Mouse (Mus musculus) embryonic facial prominence, embryonic 11.5 days (tissue): Measurements from ENCODE around the gene Obp2a. TPM values are rescaled to one million over a fixed set of nuclear protein-coding genes. Genes with fewer than 3 reads are reported as not detected.
"Not testable (repeated sequence)": the region's sequence is repeated elsewhere in the genome, so short reads cannot be mapped to it uniquely, and the experiment has no call there.

Source experiments
- ATAC-seq: fragments of 200-750 bp; cut with Nextera tagmentation; replicated peaks from 2 replicates; pipeline ENCODE4 v1.8.0; 2017; ENCODE audit warnings: low read depth; ENCODE audit not compliant: insufficient number of reproducible peaks, low FRiP score, low TSS enrichment
- DNase-seq: peaks from one replicate; pipeline ENCODE4 v3.0.0-alpha.2; 2015; ENCODE audit warnings: low spot score
- H3K27ac ChIP-seq: fragments of 300-500 bp; sonication (generic); replicated peaks from 2 replicates; pipeline ENCODE4 v1.5.1; 2014; ENCODE audit warnings: mild to moderate bottlenecking, low read depth, low read length, control low read depth
- H3K27me3 ChIP-seq: fragments of 300-500 bp; sonication (generic); 2 replicates; pipeline ENCODE4 v1.6.1; 2014; ENCODE audit warnings: mild to moderate bottlenecking, low read length, moderate library complexity, mixed read lengths; ENCODE audit not compliant: control insufficient read depth, insufficient read depth
- H3K36me3 ChIP-seq: fragments of 300-500 bp; sonication (generic); replicated peaks from 2 replicates; pipeline ENCODE4 v1.6.1; 2014; ENCODE audit warnings: low read depth, mild to moderate bottlenecking, low read length, moderate library complexity, mixed read lengths; ENCODE audit not compliant: control insufficient read depth, insufficient read depth
- H3K4me1 ChIP-seq: fragments of 300-500 bp; sonication (generic); 2 replicates; pipeline ENCODE4 v1.6.1; 2014; ENCODE audit warnings: low read length, mixed read lengths; ENCODE audit not compliant: control insufficient read depth, insufficient read depth
- H3K4me2 ChIP-seq: fragments of 300-500 bp; sonication (generic); 2 replicates; pipeline ENCODE4 v1.6.1; 2014; ENCODE audit warnings: low read depth, mild to moderate bottlenecking, control low read depth, low read length, moderate library complexity
- H3K4me3 ChIP-seq: fragments of 300-500 bp; sonication (generic); 2 replicates; pipeline ENCODE4 v1.5.1; 2014; ENCODE audit warnings: low read depth, low read length, control low read depth
- H3K9ac ChIP-seq: fragments of 300-500 bp; sonication (generic); replicated peaks from 2 replicates; pipeline ENCODE4 v1.6.1; 2014; ENCODE audit warnings: mild to moderate bottlenecking, control low read depth, low read length
- H3K9me3 ChIP-seq: fragments of 300-500 bp; sonication (generic); replicated peaks from 2 replicates; pipeline ENCODE4 v1.6.1; 2016; ENCODE audit warnings: mild to moderate bottlenecking, low read length, inconsistent platforms, mixed read lengths; ENCODE audit not compliant: control insufficient read depth
- WGBS: fragments of 180-500 bp; shearing (Covaris S2); extraction: QIAGEN DNeasy Blood & Tissue Kit; methylation state at CpG from one replicate; pipeline ENCODE4 v1.1.7; 2014; 5-methylcytosine and 5-hydroxymethylcytosine counted together
- polyA plus RNA-seq: library from polyadenylated mRNA; unstranded; fragments of >200 nt; fragmentation: Nextera tagmentation; extraction: Ambion mirVana; gene quantifications from 2 replicates; pipeline ENCODE4 v1.2.1, GENCODE M21; 2014

Obp2a gene
- polyA plus RNA-seq: not detected in 2 replicates

- H3K27me3 ChIP-seq, H3K4me1 ChIP-seq, ATAC-seq, H3K4me3 ChIP-seq, DNase-seq, H3K36me3 ChIP-seq, H3K9ac ChIP-seq, H3K4me2 ChIP-seq, H3K9me3 ChIP-seq, H3K27ac ChIP-seq: not testable (repeated sequence)
- WGBS: 79% methylated on average over 3 of the region's 3 CpGs
These were observed at the start of gene Obp2a for GRCm38 (mm10) chr2:25699743-25700142. Gene Obp2a, plus strand, starts transcription at chr2:25700043.

- Histone ChIP-seq H3K4me1 (no peaks in the 10 kb centered on the region), H3K36me3 (no peaks in the 10 kb centered on the region), H3K9ac (no peak within 1 kb of the TSS), H3K27me3 (no peaks in the 10 kb centered on the region), H3K4me3 (no peak within 1 kb of the TSS), H3K9me3 (no peaks in the 10 kb centered on the region), H3K4me2 (no peak within 1 kb of the TSS), H3K27ac (no peak within 1 kb of the TSS)
- DNase-seq (no peak), ATAC-seq (no peak)
- WGBS: 78% methylated on average over 2 of the region's 2 CpGs
These were observed 46.9 kb upstream of the Obp2a start, which contains the start of gene Lcn8 for GRCm38 (mm10) chr2:25652902-25653301. Gene Lcn8, plus strand, starts transcription at chr2:25653120.

DNA sequence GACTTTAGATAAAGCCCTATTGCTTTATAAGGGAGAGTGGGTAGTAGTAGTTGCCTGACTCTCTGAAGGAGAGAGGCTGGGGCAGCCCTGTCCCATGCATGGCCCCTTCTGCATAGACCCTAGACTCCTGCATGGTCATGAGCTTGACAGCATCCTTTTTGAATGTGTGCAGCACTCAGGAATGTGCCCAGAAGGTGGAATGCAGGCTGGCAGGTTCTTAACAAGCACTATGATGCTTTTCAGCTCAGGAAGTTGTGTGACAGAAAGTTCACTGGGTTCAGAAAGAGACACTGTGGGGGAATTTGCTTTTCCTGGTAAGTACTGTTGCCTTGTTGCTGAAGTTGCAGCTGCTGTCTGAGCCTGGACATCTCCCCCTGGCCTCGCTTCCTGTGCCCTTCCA is 45.3 kb upstream of the Obp2a start:
- Histone ChIP-seq H3K4me2 (no peak overlapping the region), H3K4me3 (no peak overlapping the region), H3K9me3 (no peaks in the 10 kb centered on the region), H3K36me3 (no peaks in the 10 kb centered on the region), H3K4me1 (no peaks in the 10 kb centered on the region), H3K9ac (no peak overlapping the region), H3K27me3 (no peaks in the 10 kb centered on the region), H3K27ac (no peak overlapping the region)
- ATAC-seq (no peak), DNase-seq (peak; percentile 24)
- 50% methylated on average over 1 of the region's 1 CpGs for WGBS

DNA sequence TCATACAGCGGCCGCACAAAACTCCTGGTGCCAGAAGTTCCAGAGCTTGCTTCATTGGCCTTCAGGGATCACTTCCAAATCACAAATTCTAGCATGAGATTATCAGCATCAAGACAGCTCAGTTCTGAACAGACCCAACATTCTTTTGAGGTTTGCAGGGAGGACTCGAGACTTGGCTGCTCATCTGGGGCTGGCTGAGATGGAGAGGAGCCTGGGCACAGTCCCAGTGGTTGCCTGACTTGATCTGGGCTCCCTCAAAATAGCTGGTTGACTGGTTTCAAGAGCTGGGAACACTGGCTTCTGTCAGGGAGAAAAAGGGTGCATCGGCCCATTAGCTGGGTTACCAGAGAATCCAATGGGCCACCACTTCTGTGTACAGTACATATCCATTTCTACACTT is 43.2 kb upstream of the Obp2a start:
- ATAC-seq (no peak), DNase-seq (no peak)
- H3K36me3 ChIP-seq: no peaks in the 10 kb centered on the region
- WGBS: 82% methylated on average over 4 of the region's 4 CpGs
- H3K9me3 ChIP-seq: no peaks in the 10 kb centered on the region
- no peaks in the 10 kb centered on the region for H3K27me3 ChIP-seq
- no peak overlapping the region for H3K9ac ChIP-seq
- H3K4me1 ChIP-seq: no peaks in the 10 kb centered on the region
- H3K4me2 ChIP-seq: no peak overlapping the region
- H3K4me3 ChIP-seq: no peak overlapping the region
- no peak overlapping the region for H3K27ac ChIP-seq

GRCm38 (mm10) chr2:25657246-25657645 is 42.6 kb upstream of the Obp2a start:
- Histone ChIP-seq H3K9me3 (no peaks in the 10 kb centered on the region), H3K4me2 (no peak overlapping the region), H3K27me3 (no peaks in the 10 kb centered on the region), H3K36me3 (no peaks in the 10 kb centered on the region), H3K27ac (no peak overlapping the region), H3K4me1 (no peaks in the 10 kb centered on the region), H3K4me3 (no peak overlapping the region), H3K9ac (no peak overlapping the region)
- 86% methylated on average over 4 of the region's 4 CpGs for WGBS
- ATAC-seq (no peak), DNase-seq (no peak)

DNA sequence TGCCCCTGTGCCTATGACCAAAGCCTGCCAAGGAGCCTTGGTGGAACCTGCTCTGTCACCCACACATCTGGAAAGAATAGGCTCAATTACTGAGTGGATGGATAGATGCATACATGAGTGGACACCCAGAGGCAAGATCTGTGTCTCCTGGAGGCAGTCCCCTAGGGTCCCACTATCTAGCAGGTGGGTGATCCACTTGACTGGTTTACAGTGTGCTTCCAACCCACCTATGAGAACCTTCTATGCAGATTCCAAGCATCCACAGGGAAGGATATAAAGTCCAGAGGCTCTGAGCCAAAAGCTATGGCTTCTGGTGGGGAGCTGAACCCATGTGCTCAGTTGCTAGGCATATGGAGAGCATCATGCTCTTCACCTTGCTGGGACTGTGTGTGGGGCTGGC is 42.2 kb upstream of the Obp2a start, which contains the start of gene Lcn5:
Gene Lcn5, plus strand, starts transcription at position 301 of the 400 bp plus-strand sequence.
- no peaks in the 10 kb centered on the region for H3K36me3 ChIP-seq
- H3K4me3 ChIP-seq: no peak within 1 kb of the TSS
- no peaks in the 10 kb centered on the region for H3K4me1 ChIP-seq
- ATAC-seq: no peak
- H3K27me3 ChIP-seq: no peaks in the 10 kb centered on the region
- no peak within 1 kb of the TSS for H3K27ac ChIP-seq
- no peak within 1 kb of the TSS for H3K4me2 ChIP-seq
- no peak within 1 kb of the TSS for H3K9ac ChIP-seq
- no peak for DNase-seq
- no peaks in the 10 kb centered on the region for H3K9me3 ChIP-seq

DNA sequence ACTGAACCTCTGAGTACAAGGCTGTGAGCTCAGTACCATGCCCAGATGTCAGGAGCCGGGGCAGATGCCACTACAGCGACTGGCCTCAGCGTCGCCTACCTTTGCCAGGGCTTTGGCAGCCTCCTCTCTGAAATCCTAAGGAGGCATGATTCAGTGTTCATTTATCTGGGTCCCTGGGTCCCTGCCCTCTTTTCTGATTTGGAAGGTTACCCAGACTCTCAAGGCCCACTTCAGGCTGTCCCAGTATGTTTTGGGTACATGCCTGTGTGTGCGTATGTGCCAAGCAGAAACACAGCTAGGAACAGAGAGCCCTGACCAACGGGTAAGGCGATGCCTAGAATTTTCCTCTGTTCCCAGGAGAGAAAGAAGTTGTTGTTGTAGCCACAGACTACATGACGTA is 39.6 kb upstream of the Obp2a start:
- no peak overlapping the region for H3K9ac ChIP-seq
- H3K27ac ChIP-seq: no peak overlapping the region
- no peaks in the 10 kb centered on the region for H3K27me3 ChIP-seq
- DNase-seq (no peak), ATAC-seq (no peak)
- no peaks in the 10 kb centered on the region for H3K36me3 ChIP-seq
- 91% methylated on average over 8 of the region's 8 CpGs for WGBS
- no peak overlapping the region for H3K4me3 ChIP-seq
- H3K9me3 ChIP-seq: no peaks in the 10 kb centered on the region
- H3K4me2 ChIP-seq: no peak overlapping the region
- H3K4me1 ChIP-seq: no peaks in the 10 kb centered on the region

DNA sequence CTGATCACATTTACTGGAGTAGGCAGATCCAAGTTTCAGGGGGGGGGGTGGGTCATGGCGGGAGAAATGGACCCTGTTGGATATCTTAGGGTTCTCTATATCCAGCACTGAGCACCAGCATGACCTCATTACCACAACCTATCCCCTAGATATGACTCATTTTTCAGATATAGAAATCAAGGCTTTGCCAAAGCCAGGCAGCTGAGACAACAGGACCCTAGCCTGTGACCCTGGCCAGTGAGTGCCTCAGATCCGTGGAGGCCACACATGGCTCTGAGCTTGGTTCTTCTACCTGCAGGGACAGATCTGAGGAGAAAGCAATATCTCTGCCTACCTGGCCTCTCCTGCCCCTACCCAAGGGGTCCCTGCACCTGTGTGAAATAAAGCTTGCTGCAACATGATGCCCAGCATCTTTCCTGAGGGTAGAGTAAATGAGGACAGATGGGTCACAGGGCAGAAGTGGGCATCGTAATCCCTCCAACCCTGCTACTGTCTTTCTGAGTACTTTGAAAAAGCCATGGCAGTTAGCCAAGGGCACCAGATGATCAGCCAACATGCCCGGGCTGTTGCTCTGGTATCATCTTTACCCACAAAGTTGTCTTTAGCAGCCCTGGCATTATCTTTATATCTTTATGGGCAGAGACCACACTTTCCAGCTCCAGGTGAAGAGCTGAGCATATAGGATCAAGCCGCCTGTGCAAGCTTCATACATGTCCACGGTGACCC is 38.4 kb upstream of the Obp2a start:
- DNase-seq: no peak
- H3K27me3 ChIP-seq: no peaks in the 10 kb centered on the region
- H3K4me3 ChIP-seq: no peak overlapping the region
- ATAC-seq: no peak
- H3K4me2 ChIP-seq: no peak overlapping the region
- no peaks in the 10 kb centered on the region for H3K36me3 ChIP-seq
- no peaks in the 10 kb centered on the region for H3K4me1 ChIP-seq
- H3K27ac ChIP-seq: no peak overlapping the region
- H3K9me3 ChIP-seq: no peaks in the 10 kb centered on the region
- no peak overlapping the region for H3K9ac ChIP-seq
- WGBS: 84% methylated on average over 6 of the region's 6 CpGs
